Mouse (Mus musculus): Measurements from ENCODE around the gene Gm20388. TPM values are rescaled to one million over a fixed set of nuclear protein-coding genes. Genes with fewer than 3 reads are reported as not detected.

Gene Gm20388
- polyA plus RNA-seq, 1 experiment, result 28.1 TPM

GRCm38 (mm10) chr8:123131041-123131440, 3220.4 kb downstream of the Gm20388 start:
- H3K4me3 ChIP-seq (ENCODE audit: low read depth, low read length), result no peak overlapping the region
- H3K9ac ChIP-seq (ENCODE audit: low read depth, poor library complexity, severe bottlenecking), result no peak overlapping the region
- TF ChIP-seq CTCF (IDR thresholded peaks at IDR 0.05; ENCODE audit: low read depth, low read length) (no peak), EP300 (IDR thresholded peaks at IDR 0.05; ENCODE audit: insufficient read depth, low read depth, low read length) (no peak)
- no peaks in the 10 kb centered on the region for H3K27me3 ChIP-seq (ENCODE audit: control insufficient read depth, insufficient read depth, low read length, poor library complexity, severe bottlenecking)
- H3K36me3 ChIP-seq (ENCODE audit: control insufficient read depth, insufficient read depth, low read length, poor library complexity, severe bottlenecking), result no peaks in the 10 kb centered on the region
- H3K9me3 ChIP-seq (replicated peaks; ENCODE audit: control insufficient read depth, insufficient read depth, low read length, poor library complexity, severe bottlenecking), result no peaks in the 10 kb centered on the region
- H3K4me1 ChIP-seq (ENCODE audit: control insufficient read depth, insufficient read depth, low read length), result no peaks in the 10 kb centered on the region
- H3K27ac ChIP-seq (ENCODE audit: insufficient read depth, low read length), result no peak overlapping the region

- Histone ChIP-seq H3K9me3 (replicated peaks; ENCODE audit: control insufficient read depth, insufficient read depth, low read length, poor library complexity, severe bottlenecking) (no peaks in the 10 kb centered on the region), H3K4me1 (ENCODE audit: control insufficient read depth, insufficient read depth, low read length) (no peaks in the 10 kb centered on the region)
- TF ChIP-seq CTCF (IDR thresholded peaks at IDR 0.05; ENCODE audit: low read depth, low read length) (peak; percentile 51), EP300 (IDR thresholded peaks at IDR 0.05; ENCODE audit: insufficient read depth, low read depth, low read length) (no peak), POLR2A (IDR thresholded peaks at IDR 0.05; ENCODE audit: insufficient read depth, low read length) (no peak)
Observed at GRCm38 (mm10) chr8:123132953-123133352, 3222.3 kb downstream of the Gm20388 start.

GRCm38 (mm10) chr8:123134149-123134713, 3223.6 kb downstream of the Gm20388 start:
- Histone ChIP-seq H3K9me3 (replicated peaks; ENCODE audit: control insufficient read depth, insufficient read depth, low read length, poor library complexity, severe bottlenecking) (no peaks in the 10 kb centered on the region), H3K27me3 (ENCODE audit: control insufficient read depth, insufficient read depth, low read length, poor library complexity, severe bottlenecking) (no peaks in the 10 kb centered on the region), H3K4me1 (ENCODE audit: control insufficient read depth, insufficient read depth, low read length) (no peaks in the 10 kb centered on the region), H3K4me3 (ENCODE audit: low read depth, low read length) (no peak overlapping the region), H3K27ac (ENCODE audit: insufficient read depth, low read length) (no peak overlapping the region), H3K9ac (ENCODE audit: low read depth, poor library complexity, severe bottlenecking) (no peak overlapping the region), H3K36me3 (ENCODE audit: control insufficient read depth, insufficient read depth, low read length, poor library complexity, severe bottlenecking) (no peaks in the 10 kb centered on the region)
- TF ChIP-seq CTCF (IDR thresholded peaks at IDR 0.05; ENCODE audit: low read depth, low read length), result no peak

More at GRCm38 (mm10) chr8:123132953-123133352, 3222.3 kb downstream of the Gm20388 start:
- H3K36me3 ChIP-seq (ENCODE audit: control insufficient read depth, insufficient read depth, low read length, poor library complexity, severe bottlenecking), result no peaks in the 10 kb centered on the region
- no peaks in the 10 kb centered on the region for H3K27me3 ChIP-seq (ENCODE audit: control insufficient read depth, insufficient read depth, low read length, poor library complexity, severe bottlenecking)
- no peak overlapping the region for H3K27ac ChIP-seq (ENCODE audit: insufficient read depth, low read length)
- H3K4me3 ChIP-seq (ENCODE audit: low read depth, low read length), result no peak overlapping the region
- no peak overlapping the region for H3K9ac ChIP-seq (ENCODE audit: low read depth, poor library complexity, severe bottlenecking)

- H3K9ac ChIP-seq (ENCODE audit: low read depth, poor library complexity, severe bottlenecking), result no peak overlapping the region
- no peak overlapping the region for H3K4me3 ChIP-seq (ENCODE audit: low read depth, low read length)
- H3K27me3 ChIP-seq (ENCODE audit: control insufficient read depth, insufficient read depth, low read length, poor library complexity, severe bottlenecking), result no peaks in the 10 kb centered on the region
- no peaks in the 10 kb centered on the region for H3K4me1 ChIP-seq (ENCODE audit: control insufficient read depth, insufficient read depth, low read length)
- TF ChIP-seq POLR2A (IDR thresholded peaks at IDR 0.05; ENCODE audit: insufficient read depth, low read length) (no peak), EP300 (IDR thresholded peaks at IDR 0.05; ENCODE audit: insufficient read depth, low read depth, low read length) (no peak), CTCF (IDR thresholded peaks at IDR 0.05; ENCODE audit: low read depth, low read length) (no peak)
- H3K27ac ChIP-seq (ENCODE audit: insufficient read depth, low read length), result no peak overlapping the region
- H3K9me3 ChIP-seq (replicated peaks; ENCODE audit: control insufficient read depth, insufficient read depth, low read length, poor library complexity, severe bottlenecking), result no peaks in the 10 kb centered on the region
- H3K36me3 ChIP-seq (ENCODE audit: control insufficient read depth, insufficient read depth, low read length, poor library complexity, severe bottlenecking), result no peaks in the 10 kb centered on the region
Observed at GRCm38 (mm10) chr8:123135406-123135805, 3224.8 kb downstream of the Gm20388 start.

- Histone ChIP-seq H3K27me3 (ENCODE audit: control insufficient read depth, insufficient read depth, low read length, poor library complexity, severe bottlenecking) (no peaks in the 10 kb centered on the region), H3K9me3 (replicated peaks; ENCODE audit: control insufficient read depth, insufficient read depth, low read length, poor library complexity, severe bottlenecking) (no peaks in the 10 kb centered on the region), H3K36me3 (ENCODE audit: control insufficient read depth, insufficient read depth, low read length, poor library complexity, severe bottlenecking) (no peaks in the 10 kb centered on the region), H3K4me1 (ENCODE audit: control insufficient read depth, insufficient read depth, low read length) (no peaks in the 10 kb centered on the region), H3K27ac (ENCODE audit: insufficient read depth, low read length) (no peak overlapping the region), H3K9ac (ENCODE audit: low read depth, poor library complexity, severe bottlenecking) (no peak overlapping the region), H3K4me3 (ENCODE audit: low read depth, low read length) (no peak overlapping the region)
- TF ChIP-seq POLR2A (IDR thresholded peaks at IDR 0.05; ENCODE audit: insufficient read depth, low read length) (no peak), CTCF (IDR thresholded peaks at IDR 0.05; ENCODE audit: low read depth, low read length) (no peak), EP300 (IDR thresholded peaks at IDR 0.05; ENCODE audit: insufficient read depth, low read depth, low read length) (no peak)
Observed at GRCm38 (mm10) chr8:123135806-123136205, 3225.2 kb downstream of the Gm20388 start.

- Histone ChIP-seq H3K4me3 (ENCODE audit: low read depth, low read length) (no peak overlapping the region), H3K36me3 (ENCODE audit: control insufficient read depth, insufficient read depth, low read length, poor library complexity, severe bottlenecking) (no peaks in the 10 kb centered on the region), H3K27me3 (ENCODE audit: control insufficient read depth, insufficient read depth, low read length, poor library complexity, severe bottlenecking) (no peaks in the 10 kb centered on the region), H3K4me1 (ENCODE audit: control insufficient read depth, insufficient read depth, low read length) (no peaks in the 10 kb centered on the region), H3K9me3 (replicated peaks; ENCODE audit: control insufficient read depth, insufficient read depth, low read length, poor library complexity, severe bottlenecking) (no peaks in the 10 kb centered on the region), H3K9ac (ENCODE audit: low read depth, poor library complexity, severe bottlenecking) (no peak overlapping the region), H3K27ac (ENCODE audit: insufficient read depth, low read length) (no peak overlapping the region)
- TF ChIP-seq EP300 (IDR thresholded peaks at IDR 0.05; ENCODE audit: insufficient read depth, low read depth, low read length) (no peak), POLR2A (IDR thresholded peaks at IDR 0.05; ENCODE audit: insufficient read depth, low read length) (no peak), CTCF (IDR thresholded peaks at IDR 0.05; ENCODE audit: low read depth, low read length) (no peak)
Observed at GRCm38 (mm10) chr8:123136287-123136686, 3225.6 kb downstream of the Gm20388 start.

Data from ES-Bruce4 (cell line).